Mouse (Mus musculus) myocyte (in vitro differentiated cells): ENCODE results near the gene Rras.

Experiments used
- CEBPB ChIP-seq: IDR thresholded peaks from 2 replicates; pipeline ENCODE4 v1.6.1; 2011; ENCODE audit warnings: mild to moderate bottlenecking, moderate library complexity; ENCODE audit not compliant: poor library complexity, insufficient read depth, severe bottlenecking
- E2F4 ChIP-seq: IDR thresholded peaks from one replicate; pipeline ENCODE4 v1.6.1; 2011; ENCODE audit warnings: mild to moderate bottlenecking, control low read depth, moderate library complexity; ENCODE audit not compliant: insufficient read depth
- MAX ChIP-seq: IDR thresholded peaks from one replicate; pipeline ENCODE4 v1.6.1; 2011; ENCODE audit warnings: low read depth, mild to moderate bottlenecking, control low read depth
- MYOD1 ChIP-seq, 3 experiments: IDR thresholded peaks; one replicate each; pipeline ENCODE4 v1.6.1; 2011; ENCODE audit warnings: control low read depth in 2 of 3, low read depth in 2 of 3, mild to moderate bottlenecking in 2 of 3, moderate library complexity in 1 of 3; ENCODE audit not compliant: insufficient read length in 2 of 3, control insufficient read depth in 1 of 3
- POLR2A ChIP-seq: IDR thresholded peaks from one replicate; pipeline ENCODE4 v1.6.1; 2011; ENCODE audit warnings: low read depth, mild to moderate bottlenecking, control low read depth, moderate library complexity; ENCODE audit not compliant: insufficient read length
- POLR2AphosphoS2 ChIP-seq: IDR thresholded peaks from one replicate; pipeline ENCODE4 v1.6.1; 2011; ENCODE audit warnings: low read depth, control low read depth; ENCODE audit not compliant: insufficient read length
- REST ChIP-seq: IDR thresholded peaks from one replicate; pipeline ENCODE4 v1.6.1; 2011; ENCODE audit warnings: mild to moderate bottlenecking, control low read depth, moderate library complexity; ENCODE audit not compliant: insufficient read depth, insufficient read length
- SRF ChIP-seq: IDR thresholded peaks from one replicate; pipeline ENCODE4 v1.6.1; 2011; ENCODE audit warnings: low read depth; ENCODE audit not compliant: control insufficient read depth, insufficient read length
- TCF12 ChIP-seq: IDR thresholded peaks from one replicate; pipeline ENCODE4 v1.6.1; 2011; ENCODE audit warnings: mild to moderate bottlenecking, control low read depth; ENCODE audit not compliant: poor library complexity, insufficient read depth, severe bottlenecking
- TCF3 ChIP-seq: IDR thresholded peaks from one replicate; pipeline ENCODE4 v1.6.1; 2011; ENCODE audit warnings: low read depth, control low read depth; ENCODE audit not compliant: insufficient read length
- USF1 ChIP-seq: IDR thresholded peaks from one replicate; pipeline ENCODE4 v1.6.1; 2011; ENCODE audit warnings: low read depth, mild to moderate bottlenecking, control low read depth, moderate library complexity

DNA sequence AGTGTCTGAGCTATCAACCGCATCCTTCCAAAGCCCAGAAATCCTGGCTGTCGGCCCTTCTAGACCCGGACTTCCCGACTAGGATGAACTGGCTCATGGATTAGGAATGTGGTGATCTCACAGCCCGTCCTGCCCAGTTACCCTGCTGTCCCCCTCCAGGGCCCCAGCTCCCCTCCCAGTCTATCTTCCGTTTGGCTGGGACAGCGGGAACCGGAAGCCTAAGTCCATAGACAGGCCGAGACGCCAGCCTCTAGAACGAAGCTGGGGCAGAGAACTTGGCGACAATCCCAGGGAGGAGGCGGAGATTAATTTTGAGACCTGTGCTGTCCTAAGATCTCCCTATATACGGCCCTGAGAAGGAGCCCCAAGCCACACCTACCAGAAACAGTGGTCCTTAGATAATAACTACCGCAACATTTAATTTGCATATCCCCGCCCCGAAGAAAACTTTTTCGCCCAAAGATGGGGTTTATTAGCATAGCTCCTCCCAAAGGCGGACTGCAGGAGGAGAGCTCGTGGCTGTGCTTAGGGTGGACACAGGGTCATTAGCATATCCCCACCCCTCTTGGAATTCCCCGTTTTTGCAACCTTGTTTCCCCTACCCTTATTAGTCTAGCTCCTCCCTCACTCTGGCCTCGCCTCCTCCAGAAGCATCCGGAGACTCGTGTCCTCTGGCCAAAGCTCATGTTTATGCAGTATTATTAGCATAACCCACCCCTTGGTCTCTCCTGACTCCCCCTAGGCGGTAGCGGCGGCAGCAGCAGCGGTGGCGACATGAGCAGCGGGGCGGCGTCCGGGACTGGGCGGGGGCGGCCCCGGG, at the start of gene Rras:
- no peak for TF ChIP-seq TCF3
- peak; percentile 71 for TF ChIP-seq POLR2A
- no peak for TF ChIP-seq REST
- no peak for TF ChIP-seq USF1
- no peak for TF ChIP-seq E2F4
- no peak for TF ChIP-seq MAX
- TF ChIP-seq POLR2AphosphoS2 = no peak
- 0 out of 2 replicates have a peak, but pooled peaks have one; percentile 18 for TF ChIP-seq CEBPB
- TF ChIP-seq TCF12 = no peak
- no peak for TF ChIP-seq MYOD1 (IDR thresholded peaks at IDR 0.05; ENCODE audit: control insufficient read depth in 1 of 3, insufficient read length in 2 of 3, low read depth in 2 of 3)
- peak; percentile 90 for TF ChIP-seq SRF
